Mouse (Mus musculus): ENCODE results near the gene Pfkp.

The Pfkp gene

GRCm38 (mm10) chr13:6601676-6602075 lies 46.9 kb downstream of the Pfkp start:
- no peak for DNase-seq

GRCm38 (mm10) chr13:6600626-6601025 lies 48.0 kb downstream of the Pfkp start:
- no peak for DNase-seq

- no peak for DNase-seq
Measured at GRCm38 (mm10) chr13:6597801-6598200, 50.8 kb downstream of the Pfkp start.

- DNase-seq: no peak
Measured at GRCm38 (mm10) chr13:6595403-6595802, 53.2 kb downstream of the Pfkp start.

- DNase-seq: no peak
Measured at GRCm38 (mm10) chr13:6590846-6591245, 57.7 kb downstream of the Pfkp start.

GRCm38 (mm10) chr13:6586009-6586408 lies 62.6 kb downstream of the Pfkp start:
- no peak for DNase-seq

- no peak for DNase-seq
Measured at GRCm38 (mm10) chr13:6583499-6584125, 65.0 kb downstream of the Pfkp start.

- DNase-seq: no peak
Measured at GRCm38 (mm10) chr13:6575920-6576509, 72.6 kb downstream of the Pfkp start.

GRCm38 (mm10) chr13:6565571-6565970 lies 83.0 kb downstream of the Pfkp start:
- peak; percentile 20 to 48 for DNase-seq

- DNase-seq: no peak
Measured at GRCm38 (mm10) chr13:6562409-6562808, 86.2 kb downstream of the Pfkp start.

- DNase-seq: no peak
Measured at GRCm38 (mm10) chr13:6557771-6558170, 90.8 kb downstream of the Pfkp start.

- DNase-seq: no peak
Measured at GRCm38 (mm10) chr13:6555656-6556055, 92.9 kb downstream of the Pfkp start.

- DNase-seq: no peak
Measured at GRCm38 (mm10) chr13:6553708-6554107, 94.9 kb downstream of the Pfkp start.

- no peak for DNase-seq
Measured at GRCm38 (mm10) chr13:6535287-6535932, 113.2 kb downstream of the Pfkp start.

GRCm38 (mm10) chr13:6532683-6533082 lies 115.9 kb downstream of the Pfkp start:
- DNase-seq: peak in 1 of 2 experiments; percentile 46

Measured in lung, postnatal 4 days (tissue).